Mouse (Mus musculus) left cerebral cortex, postnatal 10 days (tissue): Measurements from ENCODE around the gene Tlr2. TPM values are rescaled to one million over a fixed set of nuclear protein-coding genes. Genes with fewer than 3 reads are reported as not detected.

ENCODE experiments used
- total RNA-seq, 2 experiments: library from RNA; stranded (reverse); gene quantifications; 2 replicates each; pipeline ENCODE4 v1.2.3; 2021

The Tlr2 gene
- total RNA-seq, 2 experiments from 2014 or later, result 0.54 to 0.67 TPM

Other genes with a start within 250 kb of the Tlr2 start
- 10 to 100 TPM in 1 of 2 experiments, 1 to 10 TPM in 1; 9.6 to 12.2 TPM for gene Sfrp2, start 75.4 kb downstream of the Tlr2 start, total RNA-seq
- 10 to 100 TPM; 34.6 to 40.3 TPM for gene Tmem131l, start 198.4 kb upstream of the Tlr2 start, total RNA-seq